Comparison of ENCODE assay signal across 14 mouse cellular contexts in genomic region chr4:129630944-129631343, GRCm38 (mm10). TPM values are rescaled to one million over a fixed set of nuclear protein-coding genes. Genes with fewer than 3 reads are reported as not detected.
DNase-seq lines count a peak whose midpoint lies in the region; ATAC-seq lines count a peak whose summit lies in the region.
"Had no signal": no experiment of that assay in that cellular context is flagged by ENCODE, and none has a peak within 500 bp of the region (broad histone marks: within the 10 kb centered on the region; RNA-seq: fewer than 3 reads in every experiment).

No protein-coding gene starts in this region.

- ATAC-seq in forebrain, embryonic 13.5 days, result no peak
- no peak for ATAC-seq in forebrain, embryonic 12.5 days (ENCODE audit: low FRiP score)
- ATAC-seq: CD4-positive, CD25-positive, alpha-beta regulatory T cell, adult 4 months; Patski had no signal

- H3K4me2 ChIP-seq in forebrain, embryonic 13.5 days, result no peak overlapping the region
- no peak overlapping the region for H3K4me2 ChIP-seq in forebrain, embryonic 12.5 days
- H3K4me2 ChIP-seq: heart, embryonic 13.5 days; hindbrain, embryonic 15.5 days had no signal

- 72% methylated on average over 4 of the region's 4 CpGs for WGBS in forebrain, embryonic 13.5 days
- WGBS in forebrain, embryonic 12.5 days, result 88% methylated on average over 4 of the region's 4 CpGs

- peak; percentile 46 for DNase-seq in left cerebral cortex, postnatal 4 days
- no peak for DNase-seq in left cerebral cortex, adult 8-10 months (ENCODE audit: low spot score in 2 of 2)
- peak; percentile 77 for DNase-seq in adrenal gland, postnatal 14 days
- peak; percentile 92 for DNase-seq in gonadal fat pad, adult 2 months (ENCODE audit: low read depth)
- no peak for DNase-seq in thymus, postnatal 10 days (ENCODE audit: low spot score in 2 of 2)
- DNase-seq: gastrocnemius, adult 2 months; thymus, postnatal 36 days had no signal

- H3K27me3 ChIP-seq in forebrain, embryonic 13.5 days, result no peaks in the 10 kb centered on the region
- no peaks in the 10 kb centered on the region for H3K27me3 ChIP-seq in forebrain, embryonic 12.5 days
- H3K27me3 ChIP-seq: heart, embryonic 13.5 days; hindbrain, embryonic 15.5 days; Patski had no signal

- 0 out of 2 replicates have a peak, but pooled peaks cover 14% of the 10 kb centered on the region for H3K4me1 ChIP-seq in forebrain, embryonic 13.5 days
- peaks cover 3% of the 10 kb centered on the region; the same call in 1 of the 2 replicates for H3K4me1 ChIP-seq in forebrain, embryonic 12.5 days

- H3K36me3 ChIP-seq in forebrain, embryonic 13.5 days (ENCODE audit: poor library complexity, severe bottlenecking), result peaks cover 100% of the 10 kb centered on the region
- peaks cover 98% of the 10 kb centered on the region for H3K36me3 ChIP-seq in forebrain, embryonic 12.5 days (replicated peaks)

- no peaks in the 10 kb centered on the region for H3K9me3 ChIP-seq in forebrain, embryonic 13.5 days (replicated peaks)
- no peaks in the 10 kb centered on the region for H3K9me3 ChIP-seq in forebrain, embryonic 12.5 days
- H3K9me3 ChIP-seq: heart, embryonic 13.5 days; hindbrain, embryonic 15.5 days had no signal

- no peak overlapping the region for H3K27ac ChIP-seq in forebrain, embryonic 13.5 days
- H3K27ac ChIP-seq in forebrain, embryonic 12.5 days, result no peak overlapping the region
- H3K27ac ChIP-seq: gastrocnemius, adult 2 months; heart, embryonic 13.5 days; hindbrain, embryonic 15.5 days had no signal

- intact Hi-C loops in left cerebral cortex, postnatal 4 days (cut with DNase I), result no loop called here

- no peak overlapping the region for H3K4me3 ChIP-seq in forebrain, embryonic 13.5 days
- H3K4me3 ChIP-seq in forebrain, embryonic 12.5 days (replicated peaks), result no peak overlapping the region
- H3K4me3 ChIP-seq: gastrocnemius, adult 2 months; heart, embryonic 13.5 days; hindbrain, embryonic 15.5 days had no signal

- H3K9ac ChIP-seq in forebrain, embryonic 13.5 days, result 0 out of 2 replicates have a peak overlapping the region, but pooled peaks have one; percentile 0
- no peak overlapping the region for H3K9ac ChIP-seq in forebrain, embryonic 12.5 days
- H3K9ac ChIP-seq: heart, embryonic 13.5 days; hindbrain, embryonic 15.5 days had no signal

RNA-seq across cellular contexts. Expression of gene Ccdc28b, which starts 7.2 kb away (rescaled TPM):
- polyA plus RNA-seq in forebrain, embryonic 13.5 days (2015; fragmentation: Nextera tagmentation; extraction: Ambion mirVana), result 97.7 and 104 TPM in 2 replicates
- polyA plus RNA-seq in forebrain, embryonic 12.5 days (2016; fragmentation: Nextera tagmentation; extraction: Ambion mirVana), result 75.4 and 79.2 TPM in 2 replicates
- total RNA-seq in left cerebral cortex, postnatal 4 days (2021), result 100 to 1,000 TPM; 125 to 131 TPM
- total RNA-seq in left cerebral cortex, adult 8-10 months (2022), result 10 to 100 TPM; 46.9 to 51.5 (median 49.4) TPM
- 56.7 and 67.4 TPM in 2 replicates for total RNA-seq in adrenal gland, postnatal 14 days (2021)
- 32.3 and 43.8 TPM in 2 replicates for polyA plus RNA-seq in gonadal fat pad, adult 2 months (2012; rRNA removed)

RNA-seq across cellular contexts. Expression of gene Txlna, which starts 9.9 kb away (rescaled TPM):
- polyA plus RNA-seq in forebrain, embryonic 13.5 days (2015; fragmentation: Nextera tagmentation; extraction: Ambion mirVana), result 75.9 and 79.8 TPM in 2 replicates
- 97.1 and 111 TPM in 2 replicates for polyA plus RNA-seq in forebrain, embryonic 12.5 days (2016; fragmentation: Nextera tagmentation; extraction: Ambion mirVana)
- 10 to 100 TPM; 39.7 to 44.7 TPM for total RNA-seq in left cerebral cortex, postnatal 4 days (2021)
- 10 to 100 TPM; 31.6 to 42.4 (median 37.2) TPM for total RNA-seq in left cerebral cortex, adult 8-10 months (2022)
- 61.2 and 64.9 TPM in 2 replicates for total RNA-seq in adrenal gland, postnatal 14 days (2021)
- 29.3 and 34.8 TPM in 2 replicates for polyA plus RNA-seq in gonadal fat pad, adult 2 months (2012; rRNA removed)

RNA-seq across cellular contexts. Expression of gene Iqcc, which starts 12.0 kb away (rescaled TPM):
- 30.1 and 31.5 TPM in 2 replicates for polyA plus RNA-seq in forebrain, embryonic 13.5 days (2015; fragmentation: Nextera tagmentation; extraction: Ambion mirVana)
- 26.5 and 27.4 TPM in 2 replicates for polyA plus RNA-seq in forebrain, embryonic 12.5 days (2016; fragmentation: Nextera tagmentation; extraction: Ambion mirVana)
- total RNA-seq in left cerebral cortex, postnatal 4 days (2021), result 10 to 100 TPM; 26.1 to 28.8 TPM
- 10 to 100 TPM; 25.7 to 38.1 (median 32.2) TPM for total RNA-seq in left cerebral cortex, adult 8-10 months (2022)
- 26.7 and 34.9 TPM in 2 replicates for total RNA-seq in adrenal gland, postnatal 14 days (2021)
- 46.8 and 47.9 TPM in 2 replicates for polyA plus RNA-seq in gonadal fat pad, adult 2 months (2012; rRNA removed)

RNA-seq across cellular contexts. Expression of gene Dcdc2b, which starts 16.9 kb away (rescaled TPM):
- 2.3 and 4.5 TPM in 2 replicates for polyA plus RNA-seq in forebrain, embryonic 13.5 days (2015; fragmentation: Nextera tagmentation; extraction: Ambion mirVana)
- 2.6 and 2.9 TPM in 2 replicates for polyA plus RNA-seq in forebrain, embryonic 12.5 days (2016; fragmentation: Nextera tagmentation; extraction: Ambion mirVana)
- 1 to 10 TPM; 3.4 to 4.0 TPM for total RNA-seq in left cerebral cortex, postnatal 4 days (2021)
- 1 to 10 TPM; 2.2 to 4.9 (median 3.9) TPM for total RNA-seq in left cerebral cortex, adult 8-10 months (2022)
- 0.75 and 1.4 TPM in 2 replicates for total RNA-seq in adrenal gland, postnatal 14 days (2021)
- 5.6 and 6.3 TPM in 2 replicates for polyA plus RNA-seq in gonadal fat pad, adult 2 months (2012; rRNA removed)
- total RNA-seq: monocyte, adult 5-6 weeks had no signal

RNA-seq across cellular contexts. Expression of gene Tmem234, which starts 30.5 kb away (rescaled TPM):
- 186 and 193 TPM in 2 replicates for polyA plus RNA-seq in forebrain, embryonic 13.5 days (2015; fragmentation: Nextera tagmentation; extraction: Ambion mirVana)
- 161 and 163 TPM in 2 replicates for polyA plus RNA-seq in forebrain, embryonic 12.5 days (2016; fragmentation: Nextera tagmentation; extraction: Ambion mirVana)
- 100 to 1,000 TPM in 1 of 2 experiments, 10 to 100 TPM in 1; 99.9 to 102 TPM for total RNA-seq in left cerebral cortex, postnatal 4 days (2021)
- total RNA-seq in left cerebral cortex, adult 8-10 months (2022), result 10 to 100 TPM; 86.5 to 90.9 (median 89.3) TPM
- total RNA-seq in adrenal gland, postnatal 14 days (2021), result 82.6 and 89.8 TPM in 2 replicates
- polyA plus RNA-seq in gonadal fat pad, adult 2 months (2012; rRNA removed), result 220 and 221 TPM in 2 replicates

Comparison
In these comparisons a context has a peak if more than half of its experiments do, and no peak if none do; other contexts are left out.
1. DNase-seq: peak in left cerebral cortex, postnatal 4 days (single experiment), adrenal gland, postnatal 14 days (single experiment) and gonadal fat pad, adult 2 months (single experiment); none in left cerebral cortex, adult 8-10 months (0 of 2) and thymus, postnatal 10 days (0 of 2).